Mouse (Mus musculus): ENCODE data around the gene 1190007I07Rik. TPM values are rescaled to one million over a fixed set of nuclear protein-coding genes. Genes with fewer than 3 reads are reported as not detected.
"Not testable (repeated sequence)": the region's sequence is repeated elsewhere in the genome, so short reads cannot be mapped to it uniquely, and the experiment has no call there.

1190007I07Rik gene
- polyA plus RNA-seq, 1 experiment from 2014 or later: 39.0 TPM

DNA sequence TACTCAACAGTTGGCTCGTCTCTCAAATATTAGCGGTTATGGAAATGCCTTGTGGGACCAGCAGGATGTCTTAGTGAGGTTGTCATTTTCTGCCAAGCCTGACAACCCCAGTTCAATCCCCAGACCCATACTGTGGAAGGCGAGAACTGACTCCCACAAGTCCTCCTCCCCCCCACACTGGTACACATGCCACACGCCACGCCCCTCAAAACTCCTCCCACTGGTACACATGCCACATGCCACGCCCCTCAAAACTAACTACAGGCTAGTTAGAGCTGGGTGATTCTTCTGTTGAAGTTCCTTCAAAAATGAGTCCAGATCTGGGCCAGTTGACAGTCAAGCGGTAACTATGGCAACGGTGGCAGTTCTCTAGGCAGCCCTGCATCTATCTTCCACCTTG, 23.1 kb upstream of the 1190007I07Rik start:
- 97% methylated on average over 8 of the region's 8 CpGs for WGBS
- H3K36me3 ChIP-seq: peaks cover 72% of the 10 kb centered on the region
- no peak overlapping the region for H3K4me2 ChIP-seq (replicated peaks)

DNA sequence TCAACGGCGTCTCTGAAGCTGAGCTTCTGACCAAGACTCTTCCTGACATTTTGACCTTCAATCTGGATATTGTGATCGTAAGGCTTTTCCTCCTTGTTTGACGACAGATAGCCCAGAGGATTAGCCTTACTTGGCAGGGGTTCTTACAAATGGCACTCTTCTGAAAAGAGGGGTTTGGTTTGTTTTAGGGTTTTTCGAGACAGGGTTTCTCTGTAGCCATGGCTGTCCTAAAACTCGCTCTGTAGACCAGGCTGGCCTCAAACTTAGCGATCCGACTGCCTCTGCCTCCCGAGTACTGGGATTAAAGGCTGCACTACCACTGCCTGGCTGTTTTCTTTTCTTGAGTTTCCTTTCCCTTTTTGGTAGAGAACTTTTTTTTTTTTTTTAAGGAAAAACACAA, 18.5 kb upstream of the 1190007I07Rik start:
- ATAC-seq: no peak
- Histone ChIP-seq H3K27me3 (no peaks in the 10 kb centered on the region), H3K9ac (replicated peaks) (no peak overlapping the region), H3K36me3 (peaks cover 85% of the 10 kb centered on the region), H3K4me1 (replicated peaks) (no peaks in the 10 kb centered on the region), H3K4me3 (replicated peaks) (no peak overlapping the region), H3K9me3 (no peaks in the 10 kb centered on the region), H3K27ac (no peak overlapping the region), H3K4me2 (replicated peaks) (no peak overlapping the region)
- WGBS: 88% methylated on average over 9 of the region's 9 CpGs

More for the DNA sequence above, 23.1 kb upstream of the 1190007I07Rik start:
- H3K27ac ChIP-seq: no peak overlapping the region
- H3K27me3 ChIP-seq: no peaks in the 10 kb centered on the region
- H3K4me3 ChIP-seq (replicated peaks): no peak overlapping the region
- H3K4me1 ChIP-seq (replicated peaks): no peaks in the 10 kb centered on the region
- H3K9ac ChIP-seq (replicated peaks): no peak overlapping the region
- no peaks in the 10 kb centered on the region for H3K9me3 ChIP-seq
- no peak for ATAC-seq

DNA sequence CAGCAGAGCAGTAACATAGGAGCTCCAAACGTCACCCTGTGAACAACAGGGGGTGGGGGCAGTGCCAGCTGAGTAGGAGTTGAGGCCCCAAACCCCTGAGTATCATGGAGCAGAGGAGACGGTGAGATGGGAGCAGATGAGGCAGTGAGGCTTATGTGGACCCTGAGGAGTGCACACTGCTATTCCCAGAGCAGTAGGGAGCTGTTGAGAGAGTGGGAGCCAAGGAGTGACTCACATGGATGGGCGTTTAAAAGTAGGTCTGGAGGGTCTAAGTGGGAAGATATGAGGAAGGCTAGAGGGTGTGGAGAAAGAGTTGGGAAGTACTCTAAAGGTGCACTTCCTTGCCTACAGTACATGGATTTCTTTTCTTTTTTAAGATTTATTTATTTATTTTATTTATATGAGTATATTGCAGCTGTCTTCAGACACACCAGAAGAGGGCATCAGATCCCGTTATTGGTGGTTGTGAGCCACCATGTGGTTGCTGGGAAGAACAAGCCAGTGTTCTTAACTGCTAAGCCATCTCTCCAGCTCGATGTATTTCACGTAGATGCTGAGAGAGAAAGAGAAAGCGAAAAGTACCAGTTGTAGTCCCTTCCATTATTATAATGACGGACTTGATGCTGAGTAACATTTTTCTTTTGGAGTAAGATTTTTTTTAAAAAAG, 16.1 kb upstream of the 1190007I07Rik start:
- Histone ChIP-seq H3K4me1 (replicated peaks) (no peaks in the 10 kb centered on the region), H3K4me3 (replicated peaks) (no peak overlapping the region), H3K27ac (no peak overlapping the region), H3K27me3 (no peaks in the 10 kb centered on the region), H3K9ac (replicated peaks) (no peak overlapping the region), H3K36me3 (peaks cover 71% of the 10 kb centered on the region), H3K9me3 (no peaks in the 10 kb centered on the region), H3K4me2 (replicated peaks) (no peak overlapping the region)
- ATAC-seq: no peak
- 92% methylated on average over 8 of the region's 8 CpGs for WGBS

DNA sequence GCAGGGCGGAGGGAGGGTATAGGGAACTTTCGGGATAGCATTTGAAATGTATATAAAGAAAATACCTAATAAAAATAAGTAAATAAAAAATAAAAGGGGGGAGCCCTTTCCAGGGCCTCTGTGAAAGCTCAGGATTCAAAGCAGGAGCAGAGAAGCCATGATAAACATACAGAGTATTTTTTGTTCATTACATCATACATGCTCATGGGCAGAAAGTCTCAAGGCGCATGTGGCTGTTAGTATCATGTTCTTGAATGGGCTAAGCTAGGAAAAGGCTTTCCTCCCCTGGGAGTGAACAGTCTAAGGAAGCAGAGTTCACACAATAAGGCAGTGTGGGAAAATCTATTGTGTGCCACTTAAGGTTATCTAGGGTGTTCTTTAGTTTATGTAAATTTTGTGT, 13.3 kb upstream of the 1190007I07Rik start:
- H3K36me3 ChIP-seq: peaks cover 65% of the 10 kb centered on the region

DNA sequence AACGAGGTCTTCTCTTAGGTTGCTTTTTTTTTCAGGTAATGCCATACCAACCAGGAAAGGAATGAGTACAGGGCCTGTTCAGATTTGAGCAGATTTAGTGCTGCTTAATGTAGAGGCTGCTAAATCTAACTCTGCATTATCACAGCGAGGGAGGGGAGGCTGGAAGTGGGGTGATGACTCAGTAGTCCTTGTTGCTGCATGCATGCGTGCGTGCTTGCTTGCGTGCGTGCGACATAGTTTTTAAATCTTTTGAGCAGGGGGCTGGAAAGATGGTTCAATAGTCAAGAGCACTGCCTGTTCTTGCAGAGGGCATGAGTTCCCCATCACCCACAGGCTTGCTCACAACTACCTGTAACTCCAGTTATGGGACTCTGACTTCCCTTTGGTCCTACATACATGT, 11.3 kb upstream of the 1190007I07Rik start:
- no peak overlapping the region for H3K27ac ChIP-seq
- ATAC-seq: no peak
- H3K9me3 ChIP-seq: no peaks in the 10 kb centered on the region
- no peak overlapping the region for H3K9ac ChIP-seq (replicated peaks)
- H3K36me3 ChIP-seq: peaks cover 47% of the 10 kb centered on the region
- H3K27me3 ChIP-seq: no peaks in the 10 kb centered on the region
- H3K4me3 ChIP-seq (replicated peaks): no peak overlapping the region
- 99% methylated on average over 7 of the region's 7 CpGs for WGBS
- no peak overlapping the region for H3K4me2 ChIP-seq (replicated peaks)
- H3K4me1 ChIP-seq (replicated peaks): peaks cover 21% of the 10 kb centered on the region

More for the DNA sequence above, 13.3 kb upstream of the 1190007I07Rik start:
- Histone ChIP-seq H3K4me1 (replicated peaks) (peaks cover 10% of the 10 kb centered on the region), H3K9ac (replicated peaks) (no peak overlapping the region), H3K27ac (no peak overlapping the region), H3K9me3 (no peaks in the 10 kb centered on the region), H3K4me2 (replicated peaks) (no peak overlapping the region), H3K4me3 (replicated peaks) (no peak overlapping the region), H3K27me3 (no peaks in the 10 kb centered on the region)
- ATAC-seq: no peak
- 95% methylated on average over 3 of the region's 3 CpGs for WGBS

- H3K27ac ChIP-seq: no peak overlapping the region
- no peak overlapping the region for H3K4me2 ChIP-seq (replicated peaks)
- no peak overlapping the region for H3K9ac ChIP-seq (replicated peaks)
- no peaks in the 10 kb centered on the region for H3K27me3 ChIP-seq
- no peaks in the 10 kb centered on the region for H3K9me3 ChIP-seq
- H3K36me3 ChIP-seq: peaks cover 38% of the 10 kb centered on the region
- ATAC-seq: no peak
- H3K4me3 ChIP-seq (replicated peaks): no peak overlapping the region
- peaks cover 30% of the 10 kb centered on the region for H3K4me1 ChIP-seq (replicated peaks)
- WGBS: 96% methylated on average over 12 of the region's 12 CpGs
These were observed 9.7 kb upstream of the 1190007I07Rik start for GRCm38 (mm10) chr10:82632496-82633280.

DNA sequence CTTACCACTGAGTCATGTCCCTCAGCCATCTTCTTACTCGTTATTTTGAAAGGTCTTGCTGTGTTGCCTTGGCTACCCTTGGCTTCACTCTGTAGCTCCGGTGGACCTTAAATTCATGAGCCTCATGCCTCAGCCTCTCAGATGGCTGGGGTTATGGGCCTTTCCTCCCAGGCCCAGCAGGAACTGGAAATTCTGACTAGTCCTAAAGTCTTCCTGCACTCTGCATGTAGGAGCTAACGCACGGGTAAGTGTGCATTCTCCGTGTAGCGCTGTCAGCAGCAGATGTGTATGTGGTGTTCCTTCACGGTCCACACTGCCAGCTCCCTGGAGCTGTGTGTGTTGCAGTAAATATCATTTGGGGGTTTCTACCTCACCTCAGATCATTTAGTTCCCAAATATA, 8.1 kb upstream of the 1190007I07Rik start:
- H3K9me3 ChIP-seq: no peaks in the 10 kb centered on the region
- H3K36me3 ChIP-seq: peaks cover 26% of the 10 kb centered on the region
- peak overlapping the region; percentile 76 for H3K4me2 ChIP-seq (replicated peaks)
- H3K4me1 ChIP-seq (replicated peaks): peaks cover 30% of the 10 kb centered on the region
- ATAC-seq: no peak
- H3K9ac ChIP-seq (replicated peaks): peak overlapping the region; percentile 91; the same call in 1 of the 2 replicates
- 80% methylated on average over 7 of the region's 7 CpGs for WGBS
- no peak overlapping the region for H3K27ac ChIP-seq
- peak overlapping the region; percentile 83 for H3K4me3 ChIP-seq (replicated peaks)
- no peaks in the 10 kb centered on the region for H3K27me3 ChIP-seq

GRCm38 (mm10) chr10:82630497-82630896, 7.5 kb upstream of the 1190007I07Rik start:
- 21% methylated on average over 7 of the region's 7 CpGs for WGBS
- peak overlapping the region; percentile 76 for H3K4me2 ChIP-seq (replicated peaks)
- no peaks in the 10 kb centered on the region for H3K9me3 ChIP-seq
- H3K36me3 ChIP-seq: peaks cover 26% of the 10 kb centered on the region
- peak overlapping the region; percentile 91 for H3K9ac ChIP-seq (replicated peaks)
- no peak for ATAC-seq
- no peak overlapping the region for H3K27ac ChIP-seq
- no peaks in the 10 kb centered on the region for H3K27me3 ChIP-seq
- H3K4me1 ChIP-seq (replicated peaks): peaks cover 30% of the 10 kb centered on the region
- H3K4me3 ChIP-seq (replicated peaks): peak overlapping the region; percentile 83

DNA sequence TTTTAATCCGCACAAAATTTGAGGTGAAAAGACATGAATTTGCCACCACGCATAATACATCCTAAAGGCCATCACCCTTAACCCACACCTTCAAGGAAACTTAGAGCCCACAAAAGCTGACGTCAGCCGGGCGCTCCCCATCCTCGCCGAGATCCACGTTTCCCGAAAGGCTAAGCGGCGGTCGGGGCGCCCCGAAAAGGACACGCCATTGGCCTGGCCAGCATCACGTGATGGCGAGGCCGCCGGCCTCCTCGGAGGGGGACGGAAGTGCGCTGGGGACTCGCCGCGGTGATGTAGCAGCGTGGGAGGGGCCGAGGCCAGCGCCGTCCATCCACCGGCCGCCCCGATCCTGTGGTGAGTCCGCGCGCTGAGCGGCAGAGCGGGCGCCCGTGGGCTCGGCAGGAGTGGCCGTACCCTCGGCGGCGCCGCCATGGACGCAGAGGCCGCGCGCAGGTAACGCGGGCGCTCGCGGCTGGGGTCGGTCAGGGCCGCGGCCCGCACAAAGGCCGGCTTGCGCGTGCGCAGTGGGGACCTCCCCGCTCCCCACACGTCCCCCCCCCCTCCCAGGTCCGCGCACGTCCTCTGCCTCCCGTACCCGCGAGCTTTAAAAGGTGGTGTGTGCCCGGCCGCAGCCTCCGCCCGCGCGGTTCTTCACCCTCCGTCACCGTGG, 6.7 kb upstream of the 1190007I07Rik start, which contains the start of gene Tdg:
Gene Tdg (plus strand): TSS at position 243 of the 670 bp plus-strand sequence.
- Histone ChIP-seq H3K27ac (peak within 1 kb of the TSS; percentile 94), H3K4me2 (replicated peaks) (peak within 1 kb of the TSS; percentile 92), H3K4me3 (replicated peaks) (peak within 1 kb of the TSS; percentile 83), H3K9ac (replicated peaks) (peak within 1 kb of the TSS; percentile 91), H3K4me1 (replicated peaks) (peaks cover 30% of the 10 kb centered on the region), H3K36me3 (peaks cover 24% of the 10 kb centered on the region)
- under 1% methylated on average over 66 of the region's 78 CpGs for WGBS
- not testable (repeated sequence) for H3K27me3 ChIP-seq, H3K9me3 ChIP-seq
- ATAC-seq: peak; percentile 97

DNA sequence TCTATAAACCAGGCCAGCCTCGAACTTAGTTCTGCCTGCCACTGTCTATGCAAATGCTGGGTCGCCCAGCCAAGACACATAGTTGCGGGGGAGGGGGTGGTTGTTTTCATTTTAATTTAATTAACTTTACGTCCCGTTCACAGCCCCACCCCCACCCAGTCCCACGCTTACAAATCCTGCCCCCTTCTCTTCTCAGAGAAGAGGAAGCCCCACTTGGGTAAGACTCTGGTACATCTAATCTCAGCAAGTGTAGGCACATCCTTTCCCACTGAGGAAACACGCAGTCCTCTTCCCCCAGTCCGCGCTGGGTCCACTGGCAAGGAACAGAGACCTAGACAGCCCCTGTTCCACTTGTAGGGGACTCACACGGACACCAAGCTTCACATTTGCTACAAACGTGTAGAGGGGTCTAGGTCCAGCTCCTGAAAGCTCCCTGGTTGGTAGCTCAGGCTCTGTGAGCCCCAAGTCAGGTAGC, 6.1 kb upstream of the 1190007I07Rik start:
- no peaks in the 10 kb centered on the region for H3K9me3 ChIP-seq
- 8% methylated on average over 11 of the region's 11 CpGs for WGBS

DNA sequence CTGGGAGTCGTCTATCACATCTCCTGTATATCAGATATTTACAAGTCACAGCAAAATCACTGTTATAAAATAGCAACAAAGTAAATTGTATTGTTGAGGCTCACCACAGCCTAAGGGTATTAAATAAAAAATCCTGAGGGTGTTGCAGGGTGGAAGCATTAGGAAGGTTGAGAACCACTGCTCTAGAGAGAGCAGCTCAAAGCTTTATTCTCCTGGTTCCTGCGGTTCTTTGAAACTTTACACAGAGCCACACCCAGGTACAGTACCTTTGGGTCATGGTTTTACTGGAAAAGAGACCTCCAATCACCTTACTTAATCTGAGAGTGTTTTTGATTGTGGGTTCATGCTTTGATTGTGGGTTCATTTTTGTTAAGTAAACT, 515 bp upstream of the 1190007I07Rik start:
- Histone ChIP-seq H3K4me1 (replicated peaks) (peaks cover 15% of the 10 kb centered on the region), H3K4me2 (replicated peaks) (peak overlapping the region; percentile 65), H3K4me3 (replicated peaks) (peak overlapping the region; percentile 72), H3K27ac (peak overlapping the region; percentile 90), H3K9ac (replicated peaks) (peak overlapping the region; percentile 67)
- WGBS: 8% methylated on average over 2 of the region's 2 CpGs
- H3K27me3 ChIP-seq, H3K9me3 ChIP-seq, H3K36me3 ChIP-seq: not testable (repeated sequence)
- ATAC-seq: peak; percentile 51

More for the DNA sequence above, 6.1 kb upstream of the 1190007I07Rik start:
- H3K36me3 ChIP-seq: peaks cover 19% of the 10 kb centered on the region
- H3K4me1 ChIP-seq (replicated peaks): peaks cover 30% of the 10 kb centered on the region
- peak overlapping the region; percentile 92 for H3K4me2 ChIP-seq (replicated peaks)
- peak; percentile 76; the same call in 1 of the 2 replicates for ATAC-seq
- H3K4me3 ChIP-seq (replicated peaks): peak overlapping the region; percentile 83
- H3K27me3 ChIP-seq: no peaks in the 10 kb centered on the region
- H3K27ac ChIP-seq: peak overlapping the region; percentile 94
- H3K9ac ChIP-seq (replicated peaks): peak overlapping the region; percentile 91

DNA sequence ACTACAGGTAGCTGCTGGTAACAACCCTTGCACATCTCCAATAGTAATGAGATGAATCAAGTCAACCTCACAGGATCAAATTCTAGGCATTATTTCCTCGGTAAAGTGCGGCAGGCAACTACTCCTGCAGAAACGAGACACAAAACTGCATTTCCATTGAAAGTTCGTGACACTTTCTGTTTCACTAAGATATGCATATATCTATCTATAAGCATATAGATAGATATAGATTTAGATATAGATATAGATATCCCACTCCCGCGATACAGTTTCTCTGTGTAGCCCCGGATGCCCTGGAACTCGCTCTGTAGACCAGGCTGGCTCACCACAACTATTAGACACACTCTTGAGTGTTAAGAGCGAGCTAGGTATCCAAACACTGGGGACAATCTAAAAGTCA, 793 bp downstream of the 1190007I07Rik start:
- Histone ChIP-seq H3K4me1 (replicated peaks) (peaks cover 14% of the 10 kb centered on the region), H3K27me3 (no peaks in the 10 kb centered on the region), H3K36me3 (peaks cover 10% of the 10 kb centered on the region), H3K9ac (replicated peaks) (peak overlapping the region; percentile 86), H3K4me2 (replicated peaks) (peak overlapping the region; percentile 65), H3K27ac (no peak overlapping the region), H3K4me3 (replicated peaks) (peak overlapping the region; percentile 72), H3K9me3 (no peaks in the 10 kb centered on the region)
- WGBS: 37% methylated on average over 9 of the region's 9 CpGs
- no peak for ATAC-seq
